Mouse (Mus musculus): ENCODE results near the gene 4930404H24Rik. TPM values are rescaled to one million over a fixed set of nuclear protein-coding genes. Genes with fewer than 3 reads are reported as not detected.
"Not testable (repeated sequence)": the region's sequence is repeated elsewhere in the genome, so short reads cannot be mapped to it uniquely, and the experiment has no call there.

4930404H24Rik gene
- polyA plus RNA-seq, 1 experiment from 2014 or later, result not detected

DNA sequence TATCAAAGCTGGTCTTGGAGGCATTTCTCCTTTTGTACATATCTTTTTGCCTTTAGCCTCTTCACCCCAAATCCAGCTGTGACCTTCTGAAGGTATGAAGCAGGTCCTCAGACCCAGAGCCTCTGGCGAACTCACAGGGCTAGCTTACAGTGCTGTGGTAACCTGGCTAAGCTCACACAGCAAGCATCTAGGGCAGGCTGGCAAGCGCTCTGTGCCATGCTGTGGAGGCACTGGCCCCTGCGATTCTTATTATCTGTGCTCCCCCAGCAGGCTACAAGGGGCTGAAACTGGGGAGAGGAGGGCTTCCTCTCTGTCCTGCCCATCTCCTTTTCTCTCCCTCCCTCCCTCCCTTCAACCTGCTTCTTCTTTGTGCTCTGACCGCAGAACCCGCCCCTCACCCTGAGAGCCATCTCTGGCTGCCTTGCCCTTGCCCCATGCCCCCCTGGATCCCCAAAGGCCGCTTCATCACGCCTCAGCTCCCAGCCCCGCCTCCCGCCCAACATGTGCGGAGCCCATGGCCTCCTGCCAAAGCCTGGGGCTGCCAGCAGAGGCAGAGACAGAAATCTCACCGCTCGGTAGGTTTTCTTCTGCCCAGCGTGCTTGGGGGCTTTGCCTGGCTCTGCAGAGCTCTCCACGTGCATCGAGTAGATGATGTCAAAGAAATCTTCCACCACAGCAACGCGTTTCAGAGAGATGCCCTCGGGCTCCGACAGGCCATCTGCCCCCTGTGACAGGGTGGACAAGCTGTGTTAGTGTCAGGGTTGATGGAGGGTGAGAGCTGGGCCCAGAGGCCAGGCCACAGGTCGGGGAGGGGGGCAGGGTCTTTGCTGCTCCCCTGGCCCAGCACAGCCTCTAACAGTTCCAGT, 9.2 kb upstream of the 4930404H24Rik start:
- peak; percentile 76 for ATAC-seq (ENCODE audit: low read depth)
- H3K9ac ChIP-seq, result peak overlapping the region; percentile 62
- peak overlapping the region; percentile 37 for H3K4me2 ChIP-seq
- peak overlapping the region; percentile 92 for H3K27ac ChIP-seq (replicated peaks)
- 6% methylated on average over 20 of the region's 20 CpGs for WGBS
- no peaks in the 10 kb centered on the region for H3K9me3 ChIP-seq
- peaks cover 50% of the 10 kb centered on the region for H3K4me1 ChIP-seq (replicated peaks)
- no peaks in the 10 kb centered on the region for H3K27me3 ChIP-seq
- no peaks in the 10 kb centered on the region for H3K36me3 ChIP-seq
- no peak overlapping the region for H3K4me3 ChIP-seq

DNA sequence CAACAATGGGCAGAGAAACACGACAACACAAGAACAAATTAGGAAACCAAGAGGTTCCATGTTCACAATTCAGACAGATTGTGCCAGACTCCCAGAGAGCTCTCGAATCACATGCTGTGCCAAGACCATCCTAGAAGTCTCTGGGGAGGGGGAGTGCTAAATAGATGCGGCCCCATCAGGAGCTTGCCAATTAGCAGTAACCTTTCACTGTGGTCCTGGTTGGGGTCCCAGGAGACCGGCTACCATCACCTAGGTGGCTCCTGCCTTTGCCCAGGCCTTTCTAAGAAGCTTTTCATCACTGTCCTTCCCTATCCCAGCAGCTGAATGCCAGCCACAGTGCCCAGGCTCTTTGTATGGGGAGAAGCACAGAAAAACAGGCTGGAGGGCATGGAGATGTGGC, 8.5 kb upstream of the 4930404H24Rik start:
- Histone ChIP-seq H3K4me1 (replicated peaks) (peaks cover 46% of the 10 kb centered on the region), H3K36me3 (no peaks in the 10 kb centered on the region), H3K9ac (peak overlapping the region; percentile 62), H3K27me3 (no peaks in the 10 kb centered on the region), H3K9me3 (no peaks in the 10 kb centered on the region), H3K4me3 (no peak overlapping the region), H3K27ac (replicated peaks) (peak overlapping the region; percentile 92), H3K4me2 (peak overlapping the region; percentile 37)
- ATAC-seq (ENCODE audit: low read depth), result peak; percentile 28
- 24% methylated on average over 4 of the region's 4 CpGs for WGBS

DNA sequence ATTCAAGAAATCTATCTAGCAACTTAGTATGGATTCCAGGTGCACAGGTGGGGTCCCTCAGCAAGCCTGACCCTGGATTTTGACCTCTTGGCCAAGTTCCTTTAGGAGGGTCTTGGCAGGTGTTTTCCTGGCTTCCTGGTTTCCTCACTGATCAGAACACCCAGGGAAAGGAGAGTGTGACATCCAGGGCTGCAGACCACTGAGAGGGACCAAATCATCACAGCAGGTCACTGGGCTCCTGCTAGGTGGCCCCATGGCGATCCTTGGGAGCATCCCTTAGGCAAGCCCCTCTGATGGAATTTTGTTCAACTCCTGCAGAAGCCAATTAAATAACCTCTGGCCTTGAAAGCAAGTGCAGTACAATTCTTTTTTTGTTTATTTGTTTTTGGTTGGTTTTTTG, 2.5 kb upstream of the 4930404H24Rik start:
- H3K4me3 ChIP-seq, result no peak overlapping the region
- H3K27me3 ChIP-seq, result peaks cover 10% of the 10 kb centered on the region
- no peaks in the 10 kb centered on the region for H3K9me3 ChIP-seq
- H3K4me1 ChIP-seq (replicated peaks), result peaks cover 45% of the 10 kb centered on the region
- 67% methylated on average over 1 of the region's 1 CpGs for WGBS
- no peak overlapping the region for H3K4me2 ChIP-seq
- H3K36me3 ChIP-seq, result no peaks in the 10 kb centered on the region
- no peak for ATAC-seq (ENCODE audit: low read depth)
- H3K27ac ChIP-seq (replicated peaks), result no peak overlapping the region
- H3K9ac ChIP-seq, result no peak overlapping the region

DNA sequence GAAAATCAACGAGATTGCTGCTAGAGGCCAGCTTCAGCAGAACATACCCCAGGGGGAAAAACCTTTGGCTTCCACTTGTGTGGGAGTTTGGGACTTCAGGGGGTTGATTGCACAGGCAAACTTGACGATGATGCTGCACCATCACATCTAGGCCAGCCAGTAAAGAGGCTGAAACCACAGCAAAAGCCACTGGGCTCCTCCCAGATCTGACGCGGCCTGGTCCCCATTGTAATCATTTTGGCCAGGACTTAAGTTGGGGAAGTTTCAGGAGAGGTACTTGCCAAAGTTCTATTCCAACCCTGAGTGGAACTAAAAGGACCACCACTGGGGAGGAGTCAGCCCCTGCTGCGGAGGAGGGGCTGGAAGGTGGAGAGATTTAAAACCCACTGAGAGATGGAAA, 1.6 kb upstream of the 4930404H24Rik start:
- Histone ChIP-seq H3K4me1 (replicated peaks) (peaks cover 44% of the 10 kb centered on the region), H3K27ac (replicated peaks) (peak overlapping the region; percentile 98), H3K9ac (0 out of 2 replicates have a peak overlapping the region, but pooled peaks have one; percentile 89), H3K4me2 (peak overlapping the region; percentile 92), H3K4me3 (no peak overlapping the region), H3K9me3 (no peaks in the 10 kb centered on the region), H3K27me3 (peaks cover 17% of the 10 kb centered on the region), H3K36me3 (no peaks in the 10 kb centered on the region)
- ATAC-seq (ENCODE audit: low read depth), result no peak
- 21% methylated on average over 5 of the region's 5 CpGs for WGBS

DNA sequence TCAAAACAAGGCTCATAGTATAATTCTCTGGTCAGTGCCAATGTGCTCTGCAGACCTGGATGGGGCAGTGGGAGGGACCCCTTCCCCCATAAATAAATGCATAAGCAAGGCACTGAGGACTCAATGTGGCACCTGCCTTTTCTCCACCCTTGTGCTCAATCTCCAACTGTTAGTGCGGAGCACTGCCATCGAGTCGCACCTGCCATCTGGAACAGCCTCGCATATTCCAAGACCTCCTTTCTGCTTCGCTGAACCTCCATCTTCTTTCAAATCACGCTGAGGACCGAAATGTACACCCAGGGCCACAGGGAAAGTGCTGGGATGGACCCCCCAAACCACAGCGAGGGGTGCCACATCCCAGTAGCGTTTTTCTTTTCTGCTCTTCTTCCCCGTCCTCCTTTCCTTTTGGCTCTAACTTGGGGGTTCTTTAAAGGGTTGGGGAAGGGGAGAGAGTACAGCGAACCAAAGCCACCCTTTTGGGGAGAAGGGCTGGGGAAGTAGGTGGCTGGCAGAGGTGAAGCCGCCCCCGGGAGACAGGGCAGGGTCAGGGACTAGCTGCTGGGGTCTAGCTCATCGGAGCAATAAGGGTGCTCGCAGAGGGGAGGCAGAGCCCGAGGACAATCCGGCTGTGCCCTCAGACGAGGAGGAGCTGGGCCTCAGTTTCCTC, 945 bp upstream of the 4930404H24Rik start:
- H3K4me1 ChIP-seq (replicated peaks), result peaks cover 51% of the 10 kb centered on the region
- peak overlapping the region; percentile 98 for H3K27ac ChIP-seq (replicated peaks)
- no peaks in the 10 kb centered on the region for H3K9me3 ChIP-seq
- H3K27me3 ChIP-seq, result peaks cover 18% of the 10 kb centered on the region
- no peak for ATAC-seq (ENCODE audit: low read depth)
- WGBS, result 8% methylated on average over 18 of the region's 18 CpGs
- peak overlapping the region; percentile 56 for H3K4me3 ChIP-seq
- peak overlapping the region; percentile 89 for H3K9ac ChIP-seq
- peak overlapping the region; percentile 92 for H3K4me2 ChIP-seq
- no peaks in the 10 kb centered on the region for H3K36me3 ChIP-seq

DNA sequence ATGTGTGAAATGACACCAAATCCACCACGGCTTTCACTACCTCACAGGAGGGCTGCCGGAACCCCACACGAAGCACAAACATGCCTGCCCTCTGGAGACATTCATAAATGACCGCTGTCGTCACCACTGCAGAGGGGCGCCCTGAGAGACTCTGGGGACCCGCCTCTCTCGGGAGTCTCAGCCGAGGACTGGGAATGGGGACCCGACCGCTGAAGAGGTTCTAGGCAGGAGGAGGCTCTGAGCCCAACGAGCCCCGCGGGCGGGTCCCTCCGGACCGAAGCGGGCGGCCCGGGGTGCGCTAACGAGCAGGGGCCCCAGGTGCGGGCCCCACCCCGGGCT, 442 bp upstream of the 4930404H24Rik start:
- peaks cover 18% of the 10 kb centered on the region for H3K27me3 ChIP-seq
- peak overlapping the region; percentile 56 for H3K4me3 ChIP-seq
- peak overlapping the region; percentile 98 for H3K27ac ChIP-seq (replicated peaks)
- peak overlapping the region; percentile 92 for H3K4me2 ChIP-seq
- under 1% methylated on average over 18 of the region's 24 CpGs for WGBS
- no peaks in the 10 kb centered on the region for H3K36me3 ChIP-seq
- no peaks in the 10 kb centered on the region for H3K9me3 ChIP-seq
- H3K9ac ChIP-seq, result peak overlapping the region; percentile 89
- peak; percentile 38 for ATAC-seq (ENCODE audit: low read depth)
- peaks cover 56% of the 10 kb centered on the region for H3K4me1 ChIP-seq (replicated peaks)

DNA sequence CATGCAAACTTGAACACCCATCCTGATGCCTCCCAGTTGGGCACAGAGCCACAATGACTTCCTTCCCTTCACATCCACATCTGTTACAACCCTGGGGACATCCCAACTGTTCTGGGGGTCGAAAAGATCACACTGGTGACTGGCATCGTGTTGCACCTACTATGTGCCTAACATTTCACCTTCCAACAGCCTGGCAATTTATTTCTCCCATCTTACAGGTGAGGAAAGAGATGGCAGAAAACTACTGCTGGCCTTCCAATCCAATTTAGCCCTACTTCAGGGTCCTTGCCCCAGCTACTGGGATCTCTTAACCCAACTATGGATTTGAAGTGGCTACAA, 772 bp downstream of the 4930404H24Rik start:
- H3K27ac ChIP-seq (replicated peaks), result peak overlapping the region; percentile 98
- H3K27me3 ChIP-seq, result peaks cover 22% of the 10 kb centered on the region
- H3K4me3 ChIP-seq, result peak overlapping the region; percentile 56
- H3K9ac ChIP-seq, result peak overlapping the region; percentile 89
- WGBS, result 16% methylated on average over 2 of the region's 2 CpGs
- no peaks in the 10 kb centered on the region for H3K36me3 ChIP-seq
- ATAC-seq (ENCODE audit: low read depth), result peak; percentile 10; the same call in 1 of the 2 replicates
- H3K9me3 ChIP-seq, result no peaks in the 10 kb centered on the region
- peak overlapping the region; percentile 92 for H3K4me2 ChIP-seq
- H3K4me1 ChIP-seq (replicated peaks), result peaks cover 68% of the 10 kb centered on the region

DNA sequence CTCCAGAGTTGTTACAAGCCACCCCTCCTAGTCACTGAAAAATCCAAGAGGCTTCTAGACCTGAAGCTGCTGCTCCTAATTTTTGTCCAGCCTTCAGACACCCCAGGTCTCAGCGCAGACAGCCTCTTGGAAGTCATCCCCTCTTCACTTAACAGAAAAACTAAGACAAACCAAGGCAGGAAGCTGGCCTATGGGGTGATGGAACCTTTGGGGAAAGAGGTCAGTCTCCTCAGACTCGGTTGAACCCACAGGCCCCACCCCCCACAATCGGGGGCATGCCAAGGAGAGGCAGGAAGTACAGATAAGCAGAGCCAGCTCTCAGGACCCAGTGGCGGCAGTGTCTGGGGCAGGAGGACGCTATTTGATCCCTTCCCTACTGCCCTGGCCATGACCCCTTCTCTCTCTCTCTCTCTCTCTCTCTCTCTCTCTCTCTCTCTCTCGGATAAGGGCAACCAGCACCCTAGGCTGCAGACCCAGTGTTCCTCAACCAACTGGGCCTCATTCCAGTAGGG, 1.2 kb downstream of the 4930404H24Rik start:
- no peak overlapping the region for H3K4me3 ChIP-seq
- peaks cover 27% of the 10 kb centered on the region for H3K27me3 ChIP-seq
- 12% methylated on average over 6 of the region's 6 CpGs for WGBS
- peak overlapping the region; percentile 98 for H3K27ac ChIP-seq (replicated peaks)
- H3K36me3 ChIP-seq, result no peaks in the 10 kb centered on the region
- H3K4me2 ChIP-seq, result peak overlapping the region; percentile 92
- H3K9ac ChIP-seq, result peak overlapping the region; percentile 89; the same call in 1 of the 2 replicates
- peaks cover 68% of the 10 kb centered on the region for H3K4me1 ChIP-seq (replicated peaks)
- no peak for ATAC-seq (ENCODE audit: low read depth)
- H3K9me3 ChIP-seq, result no peaks in the 10 kb centered on the region

DNA sequence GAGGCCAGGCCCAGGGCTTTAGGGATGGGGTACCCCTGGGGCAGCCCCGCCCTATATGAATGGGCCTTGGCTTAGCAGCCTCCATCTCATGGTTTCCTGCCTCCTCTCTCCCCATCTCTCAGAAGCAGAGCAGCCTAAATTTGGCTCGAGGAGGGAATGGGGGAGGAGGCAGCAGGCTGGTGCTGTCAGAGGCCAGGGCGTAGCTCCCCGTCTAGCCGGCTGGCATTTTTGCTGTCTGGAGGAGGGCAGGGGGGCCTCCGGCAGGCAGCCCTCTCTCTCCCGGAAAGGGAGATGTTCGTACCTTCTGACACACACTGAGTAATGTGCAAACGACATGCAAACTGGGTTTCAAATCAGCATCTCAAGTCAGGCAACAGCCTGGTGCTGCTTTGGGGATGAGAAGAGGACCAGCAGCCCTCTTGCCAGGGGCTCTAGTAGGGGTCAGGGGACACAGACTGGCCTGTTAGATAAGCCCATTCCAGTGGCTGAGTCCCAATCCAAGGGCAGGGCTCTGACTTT, 1.8 kb downstream of the 4930404H24Rik start:
- peaks cover 68% of the 10 kb centered on the region for H3K4me1 ChIP-seq (replicated peaks)
- H3K4me2 ChIP-seq, result peak overlapping the region; percentile 92; the same call in 1 of the 2 replicates
- H3K4me3 ChIP-seq, result no peak overlapping the region
- 24% methylated on average over 9 of the region's 9 CpGs for WGBS
- H3K27me3 ChIP-seq, result peaks cover 28% of the 10 kb centered on the region
- ATAC-seq (ENCODE audit: low read depth), result no peak
- H3K9ac ChIP-seq, result peak overlapping the region; percentile 35; the same call in 1 of the 2 replicates
- no peaks in the 10 kb centered on the region for H3K36me3 ChIP-seq
- H3K9me3 ChIP-seq, result no peaks in the 10 kb centered on the region
- peak overlapping the region; percentile 98 for H3K27ac ChIP-seq (replicated peaks)

DNA sequence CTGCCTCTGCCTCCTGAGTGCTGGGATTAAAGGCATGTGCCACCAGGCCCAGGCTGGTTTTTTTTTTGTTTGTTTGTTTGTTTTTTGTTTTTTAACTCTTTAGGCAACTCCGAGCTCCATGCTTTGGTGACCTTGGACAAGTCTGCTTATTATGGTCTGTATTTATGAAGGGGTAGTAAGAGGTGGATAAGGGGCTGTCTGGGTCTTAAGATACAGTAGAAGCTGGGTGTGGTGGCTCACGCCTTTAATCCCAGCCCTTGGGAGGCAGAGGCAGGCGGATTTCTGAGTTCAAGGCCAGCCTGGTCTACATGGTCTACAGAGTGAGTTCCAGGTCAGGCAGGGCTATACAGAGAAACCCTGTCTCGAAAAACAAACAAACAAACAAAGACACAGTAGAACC, 2.8 kb downstream of the 4930404H24Rik start:
- not testable (repeated sequence) for H3K4me2 ChIP-seq; H3K9ac ChIP-seq; H3K9me3 ChIP-seq; H3K27ac ChIP-seq (replicated peaks); ATAC-seq (ENCODE audit: low read depth); H3K36me3 ChIP-seq; H3K4me3 ChIP-seq
- Histone ChIP-seq H3K27me3 (peaks cover 24% of the 10 kb centered on the region), H3K4me1 (replicated peaks) (peaks cover 68% of the 10 kb centered on the region)
- WGBS, result 93% methylated on average over 4 of the region's 4 CpGs

DNA sequence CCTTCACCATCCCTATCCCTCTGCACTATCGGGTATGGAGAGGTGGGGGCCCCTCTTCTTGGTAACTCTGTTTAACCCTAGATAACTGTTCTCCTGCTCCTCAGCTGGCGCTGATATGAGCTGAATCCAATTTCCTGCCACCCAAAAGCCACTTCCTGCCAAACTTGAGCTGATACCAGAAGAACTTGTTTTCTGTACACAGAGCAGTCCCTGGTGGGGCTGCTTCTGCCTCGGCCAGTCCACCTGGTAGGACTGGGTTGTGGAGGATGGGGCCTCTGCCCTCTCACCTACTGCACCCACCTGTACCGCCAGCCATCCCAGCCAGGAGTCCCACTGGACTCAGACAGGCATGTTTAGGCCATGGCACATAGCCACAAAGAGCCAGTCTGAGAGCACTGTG, 3.2 kb downstream of the 4930404H24Rik start:
- Histone ChIP-seq H3K36me3 (no peaks in the 10 kb centered on the region), H3K4me1 (replicated peaks) (peaks cover 64% of the 10 kb centered on the region), H3K27ac (replicated peaks) (no peak overlapping the region), H3K27me3 (peaks cover 24% of the 10 kb centered on the region), H3K4me2 (no peak overlapping the region), H3K4me3 (no peak overlapping the region), H3K9me3 (no peaks in the 10 kb centered on the region), H3K9ac (no peak overlapping the region)
- 92% methylated on average over 4 of the region's 4 CpGs for WGBS
- ATAC-seq (ENCODE audit: low read depth), result no peak

DNA sequence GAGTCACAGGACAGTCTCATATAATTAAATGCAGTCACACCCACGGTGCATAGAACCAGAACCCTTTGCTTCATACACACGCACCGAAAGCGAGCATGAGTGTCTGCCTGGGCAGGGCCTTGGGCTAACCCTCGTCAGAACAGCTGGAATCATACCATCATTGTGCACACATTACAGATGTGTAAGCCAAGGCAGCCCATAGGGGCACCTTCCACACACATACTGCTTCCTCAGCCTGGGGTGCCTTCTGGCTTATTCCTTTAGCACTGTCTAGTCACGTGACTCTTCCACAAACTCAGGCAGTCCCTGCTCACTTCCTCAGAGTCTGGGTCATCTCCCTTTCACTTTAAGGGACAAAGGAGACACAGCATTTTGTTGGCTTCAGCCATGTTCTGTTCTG, 3.7 kb downstream of the 4930404H24Rik start:
- Histone ChIP-seq H3K4me3 (no peak overlapping the region), H3K4me1 (replicated peaks) (peaks cover 59% of the 10 kb centered on the region), H3K4me2 (no peak overlapping the region), H3K27me3 (peaks cover 28% of the 10 kb centered on the region), H3K9ac (0 out of 2 replicates have a peak overlapping the region, but pooled peaks have one; percentile 3), H3K36me3 (no peaks in the 10 kb centered on the region), H3K9me3 (no peaks in the 10 kb centered on the region), H3K27ac (replicated peaks) (peak overlapping the region; percentile 30)
- WGBS, result 76% methylated on average over 6 of the region's 6 CpGs
- no peak for ATAC-seq (ENCODE audit: low read depth)

All from neural tube, embryonic 13.5 days (tissue).